Mouse (Mus musculus) thymus, adult 2 months (tissue): ENCODE results near the gene Rnf115. TPM values are rescaled to one million over a fixed set of nuclear protein-coding genes. Genes with fewer than 3 reads are reported as not detected.
"Not testable (repeated sequence)": the region's sequence is repeated elsewhere in the genome, so short reads cannot be mapped to it uniquely, and the experiment has no call there.

Experiments used
- DNase-seq: peaks from one replicate; pipeline ENCODE4 v3.0.0; 2021
- H3K27ac ChIP-seq: fragments of 200-500 bp; 2 replicates; pipeline ENCODE4 v1.5.1; 2012; ENCODE audit warnings: low read length, control low read depth; ENCODE audit not compliant: control insufficient read depth, insufficient read depth
- H3K27me3 ChIP-seq: fragments of 200-500 bp; 2 replicates; pipeline ENCODE4 v1.6.1; 2012; ENCODE audit warnings: mild to moderate bottlenecking, low read length, moderate library complexity, mixed read lengths; ENCODE audit not compliant: control insufficient read depth, insufficient read depth
- H3K36me3 ChIP-seq: fragments of 200-500 bp; 2 replicates; pipeline ENCODE4 v1.6.1; 2012; ENCODE audit warnings: mild to moderate bottlenecking, low read length, moderate library complexity; ENCODE audit not compliant: control insufficient read depth, insufficient read depth
- H3K4me1 ChIP-seq: fragments of 200-500 bp; replicated peaks from 2 replicates; pipeline ENCODE4 v1.6.1; 2012; ENCODE audit warnings: low read length; ENCODE audit not compliant: control insufficient read depth, insufficient read depth
- H3K4me3 ChIP-seq: fragments of 200-500 bp; 2 replicates; pipeline ENCODE4 v1.5.1; 2012; ENCODE audit warnings: mild to moderate bottlenecking, low read length, control low read depth, moderate library complexity; ENCODE audit not compliant: control insufficient read depth, insufficient read depth
- CTCF ChIP-seq: fragments of 200-500 bp; IDR thresholded peaks from 2 replicates; pipeline ENCODE4 v1.5.1; 2012; ENCODE audit warnings: mild to moderate bottlenecking, control low read depth, low read length, moderate library complexity, borderline replicate concordance; ENCODE audit not compliant: control insufficient read depth, poor library complexity, insufficient read depth; ENCODE audit errors: extremely low read depth
- POLR2A ChIP-seq: fragments of 200-500 bp; IDR thresholded peaks from 2 replicates; pipeline ENCODE4 v1.6.1; 2012; ENCODE audit warnings: mild to moderate bottlenecking, low read length, control low read depth, moderate library complexity; ENCODE audit not compliant: control insufficient read depth, poor library complexity, insufficient read depth; ENCODE audit errors: extremely low read depth
- WGBS: fragments of 180-500 bp; shearing (Covaris S2); methylation state at CpG from one replicate; pipeline ENCODE4 v1.1.7; 2018; 5-methylcytosine and 5-hydroxymethylcytosine counted together
- polyA plus RNA-seq: library from polyadenylated mRNA; depleted of rRNA; stranded (reverse); fragments of >200 nt; gene quantifications from 2 replicates; pipeline ENCODE4 v1.2.3, GENCODE M21; 2012

Gene Rnf115
- polyA plus RNA-seq, 1 experiment = 24.1 TPM

GRCm38 (mm10) chr3:96737013-96737740 is 9.7 kb downstream of the Rnf115 start:
- no peak for TF ChIP-seq CTCF
- 80% methylated on average over 1 of the region's 1 CpGs for WGBS
- Histone ChIP-seq H3K4me3 (no peak overlapping the region), H3K27me3 (no peaks in the 10 kb centered on the region), H3K36me3 (no peaks in the 10 kb centered on the region), H3K27ac (no peak overlapping the region), H3K4me1 (no peaks in the 10 kb centered on the region)
- no peak for DNase-seq

- DNase-seq = no peak
- 89% methylated on average over 1 of the region's 1 CpGs for WGBS
- H3K4me1 ChIP-seq = no peaks in the 10 kb centered on the region
Measured at GRCm38 (mm10) chr3:96737995-96738394, 10.5 kb downstream of the Rnf115 start.

GRCm38 (mm10) chr3:96740279-96740678 is 12.8 kb downstream of the Rnf115 start:
- not testable (repeated sequence) for DNase-seq, H3K4me3 ChIP-seq, H3K27me3 ChIP-seq, H3K27ac ChIP-seq, H3K4me1 ChIP-seq, H3K36me3 ChIP-seq

More at GRCm38 (mm10) chr3:96737995-96738394, 10.5 kb downstream of the Rnf115 start:
- H3K4me3 ChIP-seq = no peak overlapping the region
- H3K27me3 ChIP-seq = no peaks in the 10 kb centered on the region
- H3K36me3 ChIP-seq = no peaks in the 10 kb centered on the region
- H3K27ac ChIP-seq = no peak overlapping the region
- TF ChIP-seq CTCF = no peak
- TF ChIP-seq POLR2A = no peak

GRCm38 (mm10) chr3:96744348-96744747 is 16.9 kb downstream of the Rnf115 start:
- Histone ChIP-seq H3K27ac (no peak overlapping the region), H3K4me3 (no peak overlapping the region), H3K36me3 (no peaks in the 10 kb centered on the region), H3K4me1 (no peaks in the 10 kb centered on the region), H3K27me3 (no peaks in the 10 kb centered on the region)
- TF ChIP-seq POLR2A (no peak), CTCF (no peak)
- no peak for DNase-seq
- WGBS = 97% methylated on average over 3 of the region's 3 CpGs

GRCm38 (mm10) chr3:96746829-96747228 is 19.4 kb downstream of the Rnf115 start:
- no peaks in the 10 kb centered on the region for H3K36me3 ChIP-seq
- H3K27me3 ChIP-seq = no peaks in the 10 kb centered on the region
- DNase-seq = no peak
- no peak overlapping the region for H3K4me3 ChIP-seq
- TF ChIP-seq POLR2A (no peak), CTCF (no peak)
- WGBS = 21% methylated on average over 1 of the region's 1 CpGs
- no peaks in the 10 kb centered on the region for H3K4me1 ChIP-seq
- no peak overlapping the region for H3K27ac ChIP-seq

- Histone ChIP-seq H3K36me3 (no peaks in the 10 kb centered on the region), H3K27me3 (no peaks in the 10 kb centered on the region), H3K27ac (no peak overlapping the region), H3K4me3 (no peak overlapping the region), H3K4me1 (no peaks in the 10 kb centered on the region)
- no peak for TF ChIP-seq CTCF
- TF ChIP-seq POLR2A = no peak
- WGBS = 98% methylated on average over 1 of the region's 1 CpGs
- DNase-seq = no peak
Measured at GRCm38 (mm10) chr3:96755935-96756334, 28.5 kb downstream of the Rnf115 start.

- H3K36me3 ChIP-seq = no peaks in the 10 kb centered on the region
- no peaks in the 10 kb centered on the region for H3K27me3 ChIP-seq
- no peaks in the 10 kb centered on the region for H3K4me1 ChIP-seq
- H3K27ac ChIP-seq = no peak overlapping the region
- TF ChIP-seq CTCF = no peak
- no peak for TF ChIP-seq POLR2A
- no peak for DNase-seq
- H3K4me3 ChIP-seq = no peak overlapping the region
- WGBS = 96% methylated on average over 7 of the region's 7 CpGs
Measured at GRCm38 (mm10) chr3:96757691-96758090, 30.2 kb downstream of the Rnf115 start.
